Mouse (Mus musculus): ENCODE results near the gene Abca5. TPM values are rescaled to one million over a fixed set of nuclear protein-coding genes. Genes with fewer than 3 reads are reported as not detected.
"Not testable (repeated sequence)": the region's sequence is repeated elsewhere in the genome, so short reads cannot be mapped to it uniquely, and the experiment has no call there.

Abca5 gene
- polyA plus RNA-seq, 1 experiment from 2014 or later: 3.3 TPM

DNA sequence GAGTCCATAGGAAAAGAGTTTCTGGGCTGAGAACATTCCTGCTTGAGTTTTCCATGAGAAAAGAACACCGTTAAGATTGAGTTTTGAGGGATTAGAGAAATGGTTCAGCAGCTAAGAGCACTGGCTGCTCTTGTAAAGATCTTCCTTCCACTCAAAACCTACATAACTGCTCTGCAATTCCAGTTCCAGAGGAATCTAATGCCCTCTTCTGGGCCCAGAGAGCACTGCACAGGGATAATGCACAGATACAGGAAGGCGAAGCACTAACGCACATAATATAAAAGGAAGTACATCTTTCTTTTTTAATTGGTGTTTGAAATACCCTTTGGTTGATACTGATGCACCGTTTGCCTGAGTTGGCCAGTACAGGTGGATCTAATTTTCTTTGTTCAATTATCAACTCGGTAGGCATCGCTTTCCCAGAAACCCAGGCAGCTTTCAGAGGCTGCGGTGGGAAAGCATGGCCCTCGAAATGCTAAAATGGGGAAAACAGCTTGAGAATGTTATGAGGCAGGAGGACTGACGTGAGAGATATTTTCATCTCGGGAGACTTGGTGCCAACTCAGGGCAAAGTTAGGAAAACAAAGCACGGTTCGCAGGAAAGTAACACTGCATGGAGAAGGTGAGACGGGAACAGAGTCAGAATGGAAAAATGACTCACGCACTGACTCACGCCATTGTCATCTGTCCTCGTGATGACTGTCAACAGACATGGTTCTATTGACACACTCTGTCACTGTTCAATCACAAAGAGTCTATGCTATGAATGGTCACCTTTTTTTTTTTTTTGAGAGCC is 20.4 kb upstream of the Abca5 start:
- Histone ChIP-seq H3K4me3 (replicated peaks) (no peak overlapping the region), H3K4me2 (no peak overlapping the region), H3K9ac (no peak overlapping the region), H3K36me3 (no peaks in the 10 kb centered on the region), H3K27ac (no peak overlapping the region), H3K27me3 (no peaks in the 10 kb centered on the region), H3K9me3 (replicated peaks) (no peaks in the 10 kb centered on the region), H3K4me1 (no peaks in the 10 kb centered on the region)
- ATAC-seq (replicated peaks; ENCODE audit: low FRiP score): no peak
- 74% methylated on average over 16 of the region's 16 CpGs for WGBS

DNA sequence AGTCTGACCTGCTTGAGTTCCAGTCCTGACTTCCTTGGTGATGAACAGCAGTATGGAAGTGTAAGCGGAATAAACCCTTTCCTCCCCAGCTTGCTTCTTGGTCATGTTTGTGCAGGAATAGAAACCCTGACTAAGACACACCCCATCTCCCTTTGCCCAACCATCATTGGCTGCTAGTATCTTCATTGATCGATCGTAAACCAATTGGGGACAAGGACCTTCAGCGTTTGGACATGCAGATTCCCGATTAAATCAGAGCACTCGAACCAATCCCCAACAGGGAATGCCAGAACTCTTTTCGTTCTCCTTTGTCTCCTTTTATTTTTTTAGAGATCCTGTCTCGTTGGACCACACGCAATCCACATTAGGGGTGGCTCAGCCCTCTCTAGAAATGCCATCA is 17.6 kb upstream of the Abca5 start:
- not testable (repeated sequence) for H3K27me3 ChIP-seq; H3K4me2 ChIP-seq; H3K4me3 ChIP-seq (replicated peaks); H3K36me3 ChIP-seq; H3K27ac ChIP-seq; ATAC-seq (replicated peaks; ENCODE audit: low FRiP score); H3K4me1 ChIP-seq; H3K9ac ChIP-seq; H3K9me3 ChIP-seq (replicated peaks)
- WGBS: 88% methylated on average over 9 of the region's 9 CpGs

DNA sequence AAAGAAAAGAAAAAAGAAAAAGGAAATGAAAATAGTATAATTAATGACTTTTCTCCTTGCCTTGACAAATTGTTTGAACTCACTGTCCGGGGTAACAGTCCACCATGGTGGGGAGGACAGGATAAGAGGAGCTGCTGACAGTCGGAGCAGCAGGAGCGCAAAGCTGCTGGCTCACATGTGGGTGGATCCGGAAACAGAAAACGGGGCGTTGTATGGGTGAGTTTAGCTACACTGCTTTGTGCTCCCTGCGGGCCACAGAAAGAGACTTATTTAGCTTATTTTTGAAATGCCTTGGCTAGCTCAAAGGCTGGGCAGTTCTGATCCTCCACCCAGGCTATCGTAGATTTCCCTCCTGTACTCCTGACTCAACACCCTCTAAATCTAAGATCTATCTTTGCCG is 16.7 kb upstream of the Abca5 start:
- no peaks in the 10 kb centered on the region for H3K9me3 ChIP-seq (replicated peaks)
- H3K9ac ChIP-seq: no peak overlapping the region
- H3K27me3 ChIP-seq: no peaks in the 10 kb centered on the region
- WGBS: 76% methylated on average over 9 of the region's 9 CpGs
- no peaks in the 10 kb centered on the region for H3K36me3 ChIP-seq
- H3K27ac ChIP-seq: no peak overlapping the region
- H3K4me2 ChIP-seq: no peak overlapping the region
- H3K4me3 ChIP-seq (replicated peaks): no peak overlapping the region
- ATAC-seq (replicated peaks; ENCODE audit: low FRiP score): no peak
- H3K4me1 ChIP-seq: no peaks in the 10 kb centered on the region

DNA sequence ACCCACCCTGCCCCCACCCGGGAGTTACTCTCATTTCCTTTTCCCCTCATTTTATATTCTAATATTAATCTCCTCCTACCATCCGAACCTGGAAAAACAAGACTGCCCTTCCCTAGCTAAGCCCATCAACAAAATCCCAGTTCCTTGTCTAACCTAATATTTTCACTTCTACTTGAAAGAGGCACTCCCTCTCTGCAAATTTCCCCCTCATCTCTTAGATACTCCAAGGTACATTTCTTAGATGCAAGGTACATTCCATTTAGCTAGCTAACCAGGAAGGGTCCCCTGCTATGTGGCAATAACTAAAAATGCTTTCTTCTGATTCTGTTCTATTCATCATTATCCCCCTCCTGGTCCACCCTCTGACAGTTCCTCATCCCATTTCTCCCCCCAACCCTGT is 10.7 kb upstream of the Abca5 start:
- H3K27me3 ChIP-seq: no peaks in the 10 kb centered on the region
- H3K36me3 ChIP-seq: no peaks in the 10 kb centered on the region
- no peak overlapping the region for H3K4me2 ChIP-seq
- no peaks in the 10 kb centered on the region for H3K4me1 ChIP-seq
- no peak for ATAC-seq (replicated peaks; ENCODE audit: low FRiP score)
- H3K9me3 ChIP-seq (replicated peaks): no peaks in the 10 kb centered on the region
- 84% methylated on average over 2 of the region's 2 CpGs for WGBS
- no peak overlapping the region for H3K9ac ChIP-seq
- H3K4me3 ChIP-seq (replicated peaks): no peak overlapping the region
- no peak overlapping the region for H3K27ac ChIP-seq

DNA sequence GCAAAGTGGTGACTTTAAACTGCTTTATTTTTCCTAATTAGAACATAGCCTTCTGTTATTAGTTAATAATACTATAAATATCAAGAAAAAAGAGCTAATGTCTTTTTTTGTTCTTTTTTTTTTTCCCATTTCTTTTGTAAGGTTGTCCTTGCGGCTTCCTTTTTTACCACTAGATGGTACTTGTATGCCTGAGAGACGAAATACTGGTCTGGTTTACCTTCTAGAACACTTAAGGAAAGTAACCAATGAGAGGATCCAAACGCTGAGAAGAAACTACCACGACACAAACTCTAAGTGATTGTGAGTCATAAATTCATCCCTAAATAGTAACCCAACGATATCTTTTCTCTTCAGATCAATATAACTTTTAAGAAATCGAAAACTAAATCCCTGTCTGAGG is 10.3 kb upstream of the Abca5 start:
- H3K27ac ChIP-seq: no peak overlapping the region
- no peaks in the 10 kb centered on the region for H3K36me3 ChIP-seq
- no peaks in the 10 kb centered on the region for H3K4me1 ChIP-seq
- H3K27me3 ChIP-seq: no peaks in the 10 kb centered on the region
- H3K9ac ChIP-seq: no peak overlapping the region
- no peak overlapping the region for H3K4me2 ChIP-seq
- no peak for ATAC-seq (replicated peaks; ENCODE audit: low FRiP score)
- 63% methylated on average over 6 of the region's 6 CpGs for WGBS
- no peaks in the 10 kb centered on the region for H3K9me3 ChIP-seq (replicated peaks)
- no peak overlapping the region for H3K4me3 ChIP-seq (replicated peaks)

DNA sequence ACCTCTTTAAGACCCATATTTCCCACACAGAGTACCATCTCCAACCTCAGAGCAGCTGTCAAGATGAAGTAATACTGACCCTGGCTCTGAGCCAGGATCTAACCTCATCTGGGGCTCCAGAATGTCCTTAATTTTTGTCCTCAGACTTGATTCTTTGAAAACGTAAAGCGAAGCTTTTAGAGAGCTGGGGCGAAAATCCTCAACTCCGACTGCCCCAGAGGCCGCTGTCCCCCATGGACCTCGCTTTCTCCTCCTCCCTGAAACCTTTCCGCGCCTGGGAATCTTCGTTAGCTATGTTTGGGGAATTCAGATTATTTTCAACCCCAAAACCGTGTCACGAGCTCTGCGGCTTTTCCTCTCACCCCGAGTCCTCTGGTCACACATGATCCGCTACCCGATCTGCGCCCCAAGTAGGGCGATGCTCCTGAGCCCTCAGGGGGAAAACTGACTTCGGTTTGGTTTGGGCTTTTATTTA is 665 bp downstream of the Abca5 start:
- ATAC-seq (replicated peaks; ENCODE audit: low FRiP score): no peak; the same call in 1 of the 2 replicates
- Histone ChIP-seq H3K4me1 (peaks cover 7% of the 10 kb centered on the region; the same call in 1 of the 2 replicates), H3K27me3 (peaks cover 21% of the 10 kb centered on the region; the same call in 1 of the 2 replicates), H3K9ac (peak overlapping the region; percentile 51), H3K9me3 (replicated peaks) (no peaks in the 10 kb centered on the region), H3K4me2 (peak overlapping the region; percentile 78), H3K4me3 (replicated peaks) (peak overlapping the region; percentile 78), H3K36me3 (no peaks in the 10 kb centered on the region), H3K27ac (no peak overlapping the region)
- WGBS: 1% methylated on average over 18 of the region's 18 CpGs

DNA sequence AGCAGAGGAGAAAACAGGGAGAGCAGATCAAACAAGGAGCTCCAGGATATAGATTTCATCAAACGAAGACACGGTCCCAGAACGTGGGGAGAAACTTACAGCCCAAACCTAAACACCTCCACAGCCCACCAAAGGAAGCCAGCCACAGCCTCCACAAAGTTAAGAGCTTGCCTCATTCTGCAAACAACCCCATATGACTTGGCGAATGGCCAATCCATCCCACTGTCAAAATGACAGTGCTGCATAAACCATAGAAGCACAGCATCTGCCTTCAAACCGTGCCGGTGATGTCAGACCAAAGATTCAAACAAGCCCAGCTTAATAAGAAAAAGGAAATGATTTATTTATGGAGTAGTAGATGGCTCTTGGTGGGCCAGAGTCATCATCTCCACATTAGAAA is 7.4 kb downstream of the Abca5 start:
- H3K4me1 ChIP-seq: no peaks in the 10 kb centered on the region
- H3K9ac ChIP-seq: no peak overlapping the region
- H3K27ac ChIP-seq: no peak overlapping the region
- WGBS: 55% methylated on average over 6 of the region's 6 CpGs
- H3K9me3 ChIP-seq (replicated peaks): no peaks in the 10 kb centered on the region
- no peaks in the 10 kb centered on the region for H3K27me3 ChIP-seq
- ATAC-seq (replicated peaks; ENCODE audit: low FRiP score): no peak
- no peak overlapping the region for H3K4me2 ChIP-seq
- H3K4me3 ChIP-seq (replicated peaks): no peak overlapping the region
- H3K36me3 ChIP-seq: no peaks in the 10 kb centered on the region

DNA sequence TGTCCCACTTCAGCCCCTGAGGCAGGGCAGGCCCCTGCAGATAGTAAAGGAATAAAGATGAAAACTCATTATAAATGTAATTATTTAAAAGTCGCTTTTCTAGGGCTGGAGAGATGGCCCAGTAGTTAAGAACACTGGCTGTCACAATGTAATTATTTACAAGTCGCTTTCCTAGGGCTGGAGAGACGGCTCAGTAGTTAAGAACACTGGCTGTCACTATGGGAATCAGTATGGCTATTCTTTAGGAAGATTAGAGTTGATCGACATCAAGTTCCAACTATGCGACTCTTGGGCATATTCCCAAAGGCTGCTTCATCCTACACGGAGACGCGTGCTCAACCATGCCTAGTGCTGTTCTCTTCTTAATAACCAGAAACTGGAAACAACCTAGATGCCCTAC is 15.2 kb downstream of the Abca5 start:
- H3K36me3 ChIP-seq: no peaks in the 10 kb centered on the region
- H3K4me1 ChIP-seq: no peaks in the 10 kb centered on the region
- 83% methylated on average over 8 of the region's 8 CpGs for WGBS
- no peaks in the 10 kb centered on the region for H3K27me3 ChIP-seq
- H3K4me2 ChIP-seq: no peak overlapping the region
- H3K4me3 ChIP-seq (replicated peaks): no peak overlapping the region
- H3K9me3 ChIP-seq (replicated peaks): no peaks in the 10 kb centered on the region
- ATAC-seq (replicated peaks; ENCODE audit: low FRiP score): no peak
- H3K27ac ChIP-seq: no peak overlapping the region
- H3K9ac ChIP-seq: no peak overlapping the region

DNA sequence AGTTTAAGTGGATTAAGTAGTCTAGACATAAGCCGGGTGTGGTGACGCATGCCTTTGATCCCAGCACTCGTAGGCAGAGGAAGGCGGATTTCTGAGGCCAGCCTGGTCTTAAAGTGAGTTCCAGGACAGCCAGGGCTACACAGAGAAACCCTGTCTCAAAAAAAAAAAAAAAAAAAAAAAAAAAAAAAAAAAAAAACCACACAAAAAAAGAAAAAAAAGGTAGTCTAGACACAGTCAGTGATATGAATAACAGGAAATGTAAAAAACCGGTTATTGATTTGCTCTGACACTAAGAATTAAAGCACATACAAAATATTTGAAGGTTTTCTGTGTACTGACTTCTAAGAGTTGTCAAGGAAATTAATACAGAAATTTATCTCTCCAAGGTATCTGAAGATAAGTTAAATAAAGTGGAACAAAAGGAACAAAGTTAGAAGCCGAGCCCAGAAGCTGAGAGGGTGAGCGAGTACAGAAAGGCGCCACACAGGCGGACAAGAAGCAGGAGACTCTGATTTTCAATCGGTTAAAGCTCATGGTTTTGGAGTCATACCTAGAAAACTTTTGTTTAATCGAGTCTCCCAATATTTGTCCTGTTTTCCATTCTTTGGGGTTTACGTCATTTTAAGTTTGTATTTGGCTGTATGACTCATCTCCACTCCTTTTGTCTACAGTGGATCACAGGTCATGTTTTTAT is 30.9 kb downstream of the Abca5 start:
- H3K4me2 ChIP-seq: no peak overlapping the region
- H3K27ac ChIP-seq: no peak overlapping the region
- H3K9me3 ChIP-seq (replicated peaks): no peaks in the 10 kb centered on the region
- H3K4me1 ChIP-seq: no peaks in the 10 kb centered on the region
- H3K9ac ChIP-seq: no peak overlapping the region
- H3K36me3 ChIP-seq: no peaks in the 10 kb centered on the region
- WGBS: 87% methylated on average over 12 of the region's 12 CpGs
- no peaks in the 10 kb centered on the region for H3K27me3 ChIP-seq
- no peak for ATAC-seq (replicated peaks; ENCODE audit: low FRiP score)
- H3K4me3 ChIP-seq (replicated peaks): no peak overlapping the region

DNA sequence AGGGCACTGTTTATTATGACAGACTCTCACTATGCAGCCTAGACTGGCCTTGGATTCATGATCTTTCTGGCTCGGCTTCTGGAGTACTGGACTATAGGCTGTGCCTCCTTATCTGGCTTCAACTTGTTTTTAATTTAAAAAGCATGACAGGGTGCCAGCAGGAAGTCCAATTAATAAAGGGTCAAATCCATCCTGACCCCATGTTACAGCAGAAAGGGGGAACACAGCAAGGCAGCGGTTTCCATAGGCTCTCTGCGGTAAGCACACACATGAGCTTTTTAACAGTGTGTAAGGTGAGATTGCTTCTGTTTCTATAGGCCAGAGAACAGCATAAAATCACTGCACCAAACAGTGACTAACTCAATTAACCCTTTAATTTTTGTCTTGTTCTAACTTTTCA is 34.1 kb downstream of the Abca5 start:
- no peak overlapping the region for H3K4me2 ChIP-seq
- WGBS: 75% methylated on average over 3 of the region's 3 CpGs
- no peak overlapping the region for H3K27ac ChIP-seq
- no peaks in the 10 kb centered on the region for H3K36me3 ChIP-seq
- no peak overlapping the region for H3K9ac ChIP-seq
- no peak overlapping the region for H3K4me3 ChIP-seq (replicated peaks)
- ATAC-seq (replicated peaks; ENCODE audit: low FRiP score): no peak
- H3K4me1 ChIP-seq: no peaks in the 10 kb centered on the region
- no peaks in the 10 kb centered on the region for H3K27me3 ChIP-seq
- H3K9me3 ChIP-seq (replicated peaks): no peaks in the 10 kb centered on the region

DNA sequence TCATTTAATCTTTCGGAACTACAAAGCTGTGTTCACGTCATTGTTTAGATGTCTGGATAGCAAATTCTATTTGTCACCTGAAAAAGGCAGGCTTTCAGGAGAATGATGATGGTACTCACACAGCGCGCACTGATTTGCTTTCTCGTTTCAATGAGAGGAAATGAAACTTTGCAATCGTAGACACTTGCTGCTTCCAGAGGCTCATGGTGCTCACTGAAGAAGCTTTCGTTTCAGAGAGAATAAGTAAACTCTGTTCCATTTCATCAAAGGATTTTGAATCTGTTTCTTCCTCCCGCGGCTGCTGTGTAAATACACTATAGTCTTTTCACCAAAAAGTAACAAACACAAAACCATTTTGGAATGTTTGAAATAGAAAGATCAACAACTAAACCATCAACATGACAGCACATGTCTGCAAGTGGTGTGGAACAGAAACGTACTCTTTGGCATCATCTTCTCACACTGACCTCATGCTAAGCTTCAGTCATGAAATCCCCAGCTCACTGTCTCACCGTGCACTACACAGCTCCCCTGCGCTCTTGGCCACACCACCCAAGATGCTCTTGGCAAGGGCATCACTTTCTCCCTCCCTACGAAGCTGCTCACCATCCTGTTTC is 39.5 kb downstream of the Abca5 start:
- ATAC-seq (replicated peaks; ENCODE audit: low FRiP score): no peak
- Histone ChIP-seq H3K27ac (no peak overlapping the region), H3K4me2 (no peak overlapping the region), H3K4me1 (no peaks in the 10 kb centered on the region), H3K9ac (no peak overlapping the region), H3K4me3 (replicated peaks) (no peak overlapping the region), H3K36me3 (no peaks in the 10 kb centered on the region), H3K9me3 (replicated peaks) (no peaks in the 10 kb centered on the region), H3K27me3 (no peaks in the 10 kb centered on the region)
- 90% methylated on average over 13 of the region's 13 CpGs for WGBS

DNA sequence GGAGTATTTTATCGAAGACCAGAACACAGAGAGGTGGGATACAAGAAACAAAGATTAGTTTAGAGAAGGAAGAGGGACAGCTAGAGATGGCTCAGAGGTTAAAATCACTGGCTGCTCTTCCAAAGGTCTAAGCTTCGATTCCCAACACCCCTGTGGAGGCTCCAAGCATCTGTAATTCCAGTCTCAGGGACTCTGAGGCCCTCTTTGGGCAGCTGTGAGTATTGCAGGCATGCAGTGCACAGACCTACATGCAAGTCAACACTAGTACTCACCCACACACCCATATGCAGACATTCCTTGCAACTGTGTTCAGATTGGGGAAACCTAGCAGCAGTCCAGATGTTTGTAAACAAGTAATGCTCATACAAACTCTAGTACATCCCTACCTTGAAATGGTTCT is 46.9 kb downstream of the Abca5 start:
- H3K9ac ChIP-seq: no peak overlapping the region
- no peak overlapping the region for H3K4me3 ChIP-seq (replicated peaks)
- H3K9me3 ChIP-seq (replicated peaks): no peaks in the 10 kb centered on the region; the same call in 1 of the 2 replicates
- no peaks in the 10 kb centered on the region for H3K4me1 ChIP-seq
- H3K36me3 ChIP-seq: no peaks in the 10 kb centered on the region
- H3K27me3 ChIP-seq: no peaks in the 10 kb centered on the region
- H3K4me2 ChIP-seq: no peak overlapping the region
- WGBS: 84% methylated on average over 2 of the region's 2 CpGs
- no peak for ATAC-seq (replicated peaks; ENCODE audit: low FRiP score)
- H3K27ac ChIP-seq: no peak overlapping the region
